In the genomic region with DNA sequence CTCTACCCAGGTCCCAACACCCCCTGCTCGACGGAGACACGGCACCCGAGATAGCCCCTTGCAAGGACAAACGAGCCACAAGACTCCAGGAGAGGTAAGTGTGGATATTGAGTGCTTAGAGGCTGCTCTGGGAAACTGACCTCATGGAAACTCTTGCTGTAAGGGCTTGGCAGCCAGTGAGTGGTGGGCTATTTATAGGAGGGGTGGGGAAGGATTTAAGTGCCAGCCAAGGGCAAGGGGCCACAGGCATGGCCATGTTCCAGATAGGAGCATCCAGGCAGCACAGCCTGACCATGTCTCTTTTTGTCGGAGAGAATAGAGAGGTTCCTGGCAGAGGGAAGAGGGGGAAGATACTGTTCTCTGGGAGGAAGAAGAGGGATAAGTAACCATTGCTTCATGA, we compare ENCODE assay signal across 25 mouse cellular contexts. TPM values are rescaled to one million over a fixed set of nuclear protein-coding genes. Genes with fewer than 3 reads are reported as not detected.
DNase-seq lines count a peak whose midpoint lies in the region; ATAC-seq and TF ChIP-seq lines count a peak whose summit lies in the region.
"Had no signal": no experiment of that assay in that cellular context is flagged by ENCODE, and none has a peak within 500 bp of the region (broad histone marks: within the 10 kb centered on the region; RNA-seq: fewer than 3 reads in every experiment).

No protein-coding gene starts in this region.

- ATAC-seq in heart, embryonic 13.5 days (ENCODE audit: extremely low read depth, insufficient number of reproducible peaks, low FRiP score, low TSS enrichment), result 0 out of 2 replicates have a peak, but pooled peaks have one; percentile 35
- no peak for ATAC-seq in liver, embryonic 11.5 days (replicated peaks; ENCODE audit: low FRiP score)
- ATAC-seq: CD4-positive, CD25-positive, alpha-beta regulatory T cell, adult 4 months; forebrain, embryonic 15.5 days; intestine, postnatal 0 days had no signal

- no peak overlapping the region for H3K4me3 ChIP-seq in heart, adult 2 months
- H3K4me3 ChIP-seq in heart, embryonic 13.5 days, result no peak overlapping the region
- H3K4me3 ChIP-seq in liver, embryonic 11.5 days (ENCODE audit: low read depth, low read length), result no peak overlapping the region
- H3K4me3 ChIP-seq: embryonic facial prominence, embryonic 10.5 days; forebrain, embryonic 15.5 days; hindbrain, embryonic 12.5 days; limb, embryonic 15.5 days; midbrain, embryonic 12.5 days had no signal

- WGBS in heart, adult 2 months, result 22% methylated on average over 6 of the region's 6 CpGs
- 26% methylated on average over 6 of the region's 6 CpGs for WGBS in heart, embryonic 13.5 days
- 77% methylated on average over 6 of the region's 6 CpGs for whole genome bisulfite sequencing in liver, embryonic 11.5 days

- no peaks in the 10 kb centered on the region for H3K9me3 ChIP-seq in heart, embryonic 13.5 days
- no peaks in the 10 kb centered on the region for H3K9me3 ChIP-seq in liver, embryonic 11.5 days (ENCODE audit: control insufficient read depth, low read length)
- H3K9me3 ChIP-seq: embryonic facial prominence, embryonic 10.5 days; forebrain, embryonic 15.5 days; hindbrain, embryonic 12.5 days; limb, embryonic 15.5 days; midbrain, embryonic 12.5 days had no signal

- H3K36me3 ChIP-seq in heart, adult 2 months (ENCODE audit: control insufficient read depth, insufficient read depth, low read length), result peaks cover 5% of the 10 kb centered on the region; the same call in 1 of the 2 replicates
- peaks cover 52% of the 10 kb centered on the region for H3K36me3 ChIP-seq in heart, embryonic 13.5 days
- H3K36me3 ChIP-seq in liver, embryonic 11.5 days (ENCODE audit: control insufficient read depth, insufficient read depth, low read length), result no peaks in the 10 kb centered on the region
- H3K36me3 ChIP-seq: embryonic facial prominence, embryonic 10.5 days; forebrain, embryonic 15.5 days; hindbrain, embryonic 12.5 days; limb, embryonic 15.5 days; midbrain, embryonic 12.5 days had no signal

- H3K27ac ChIP-seq in heart, adult 2 months, result peak overlapping the region; percentile 79
- H3K27ac ChIP-seq in heart, embryonic 13.5 days (replicated peaks), result peak overlapping the region; percentile 98
- no peak overlapping the region for H3K27ac ChIP-seq in liver, embryonic 11.5 days (ENCODE audit: low read depth, low read length)
- H3K27ac ChIP-seq: embryonic facial prominence, embryonic 10.5 days; forebrain, embryonic 15.5 days; hindbrain, embryonic 12.5 days; limb, embryonic 15.5 days; midbrain, embryonic 12.5 days had no signal

- no peak for TF ChIP-seq CTCF in heart, adult 2 months (IDR thresholded peaks at IDR 0.05)

- H3K79me2 ChIP-seq in heart, adult 2 months (replicated peaks; ENCODE audit: control insufficient read depth, insufficient read depth, low read length), result no peaks in the 10 kb centered on the region

- no peak overlapping the region for H3K9ac ChIP-seq in heart, adult 2 months (ENCODE audit: low read depth, low read length)
- peak overlapping the region; percentile 69 for H3K9ac ChIP-seq in heart, embryonic 13.5 days
- H3K9ac ChIP-seq in liver, embryonic 11.5 days (ENCODE audit: low read depth, low read length), result no peak overlapping the region
- H3K9ac ChIP-seq: forebrain, embryonic 15.5 days; hindbrain, embryonic 12.5 days; limb, embryonic 15.5 days; midbrain, embryonic 12.5 days had no signal

- peak; percentile 42 for DNase-seq in gastrocnemius, postnatal 25 days
- no peak for DNase-seq in gastrocnemius, postnatal 14 days
- peak; percentile 54 to 70 for DNase-seq in heart, adult 2 months
- peak; percentile 44 to 67 for DNase-seq in heart, postnatal 14 days
- no peak for DNase-seq in liver, embryonic 11.5 days (ENCODE audit: low spot score)
- no peak for DNase-seq in thymus, postnatal 4 days
- no peak for DNase-seq in adrenal gland, adult (ENCODE audit: inconsistent age in 2 of 2, low spot score in 1 of 2)
- DNase-seq: adrenal gland, postnatal 36 days; cerebellum, adult 9-10 months; kidney, postnatal 4 days; lung, postnatal 10 days; right cerebral cortex, postnatal 25 days; thymus, postnatal 25 days had no signal

- intact Hi-C loops in gastrocnemius, postnatal 14 days (cut with DNase I; ENCODE audit: low total_unique reads), result no loop called here
- intact Hi-C loops in heart, adult 2 months (cut with DNase I), result no loop called here
- intact Hi-C loops in heart, postnatal 14 days (cut with DNase I), result no loop called here

- TF ChIP-seq POLR2A in heart, adult 2 months (IDR thresholded peaks at IDR 0.05; ENCODE audit: insufficient read depth, low read depth, low read length), result no peak; the same call in 1 of the 2 replicates

- peak overlapping the region; percentile 29 for H3K4me2 ChIP-seq in heart, embryonic 13.5 days
- no peak overlapping the region for H3K4me2 ChIP-seq in liver, embryonic 11.5 days
- H3K4me2 ChIP-seq: forebrain, embryonic 15.5 days; hindbrain, embryonic 12.5 days; limb, embryonic 15.5 days; midbrain, embryonic 12.5 days had no signal

- H3K27me3 ChIP-seq in heart, adult 2 months (ENCODE audit: control insufficient read depth, insufficient read depth, low read length), result no peaks in the 10 kb centered on the region
- H3K27me3 ChIP-seq in heart, embryonic 13.5 days (replicated peaks), result no peaks in the 10 kb centered on the region
- no peaks in the 10 kb centered on the region for H3K27me3 ChIP-seq in liver, embryonic 11.5 days (replicated peaks; ENCODE audit: control insufficient read depth, insufficient read depth, low read length)
- H3K27me3 ChIP-seq: forebrain, embryonic 15.5 days; hindbrain, embryonic 12.5 days; limb, embryonic 15.5 days; midbrain, embryonic 12.5 days had no signal

- TF ChIP-seq EP300 in heart, adult 2 months (IDR thresholded peaks at IDR 0.05; ENCODE audit: insufficient read depth, low read depth, low read length), result peak; percentile 56; the same call in 1 of the 2 replicates

- peaks cover 15% of the 10 kb centered on the region for H3K4me1 ChIP-seq in heart, adult 2 months (ENCODE audit: control insufficient read depth, insufficient read depth, low read length)
- peaks cover 70% of the 10 kb centered on the region for H3K4me1 ChIP-seq in heart, embryonic 13.5 days
- H3K4me1 ChIP-seq in liver, embryonic 11.5 days (replicated peaks; ENCODE audit: control insufficient read depth, insufficient read depth, low read length), result peaks cover 18% of the 10 kb centered on the region
- H3K4me1 ChIP-seq: forebrain, embryonic 15.5 days; midbrain, embryonic 12.5 days had no signal

RNA-seq across cellular contexts. Expression of gene Alpk3, which starts 21.3 kb away (rescaled TPM):
- total RNA-seq in gastrocnemius, postnatal 25 days (2021), result 100 to 1,000 TPM; 213 to 256 TPM
- total RNA-seq in gastrocnemius, postnatal 14 days (2021), result 100 to 1,000 TPM; 119 to 131 TPM
- total RNA-seq in heart, adult 2 months (2021), result 100 to 1,000 TPM; 117 to 137 TPM
- polyA plus RNA-seq in heart, adult 2 months (2012; rRNA removed), result 32.3 and 32.4 TPM in 2 replicates
- 21.4 and 23.5 TPM in 2 replicates for polyA plus RNA-seq in heart, embryonic 13.5 days (2015; fragmentation: Nextera tagmentation; extraction: Ambion mirVana)
- total RNA-seq in heart, postnatal 14 days (2021), result 10 to 100 TPM; 81.4 to 86.0 TPM
- 0.16 and 0.33 TPM in 2 replicates for polyA plus RNA-seq in liver, embryonic 11.5 days (2014; fragmentation: Nextera tagmentation; extraction: Ambion mirVana)
- total RNA-seq: monocyte, adult 5-6 weeks had no signal

RNA-seq across cellular contexts. Expression of gene Slc28a1, which starts 35.9 kb away (rescaled TPM):
- total RNA-seq in gastrocnemius, postnatal 25 days (2021), result under 1 TPM; 0.19 to 0.20 TPM
- under 1 TPM; 0.43 to 0.66 TPM for total RNA-seq in gastrocnemius, postnatal 14 days (2021)
- under 1 TPM; 0.18 to 0.20 TPM for total RNA-seq in heart, adult 2 months (2021)
- polyA plus RNA-seq in heart, adult 2 months (2012; rRNA removed), result 0.08 and 0.20 TPM in 2 replicates
- polyA plus RNA-seq in heart, embryonic 13.5 days (2015; fragmentation: Nextera tagmentation; extraction: Ambion mirVana), result 0.05 and 0.11 TPM in 2 replicates
- total RNA-seq in heart, postnatal 14 days (2021), result under 1 TPM; 0.33 to 0.34 TPM
- 0.58 and 0.67 TPM in 2 replicates for polyA plus RNA-seq in liver, embryonic 11.5 days (2014; fragmentation: Nextera tagmentation; extraction: Ambion mirVana)
- total RNA-seq: common myeloid progenitor, adult 5-6 weeks; megakaryocyte, adult 5-6 weeks; monocyte, adult 5-6 weeks had no signal
- polyA plus RNA-seq: CD4-positive, CD25-positive, alpha-beta regulatory T cell, adult 4 months; forebrain, embryonic 15.5 days; hindbrain, embryonic 12.5 days; midbrain, embryonic 12.5 days; neural tube, embryonic 11.5 days had no signal

Comparison
In these comparisons a context has a peak if more than half of its experiments do, and no peak if none do; other contexts are left out.
1. DNase-seq: peak in gastrocnemius, postnatal 25 days (single experiment), heart, adult 2 months (2 of 2) and heart, postnatal 14 days (2 of 2); none in gastrocnemius, postnatal 14 days (single experiment), liver, embryonic 11.5 days (single experiment), thymus, postnatal 4 days (single experiment) and adrenal gland, adult (0 of 2).